Mouse (Mus musculus): ENCODE results near the gene Hoxb6.

The Hoxb6 gene

GRCm38 (mm10) chr11:96333241-96334001 lies 41.1 kb downstream of the Hoxb6 start:
- no peak for DNase-seq (ENCODE audit: low read depth, low spot score)

DNA sequence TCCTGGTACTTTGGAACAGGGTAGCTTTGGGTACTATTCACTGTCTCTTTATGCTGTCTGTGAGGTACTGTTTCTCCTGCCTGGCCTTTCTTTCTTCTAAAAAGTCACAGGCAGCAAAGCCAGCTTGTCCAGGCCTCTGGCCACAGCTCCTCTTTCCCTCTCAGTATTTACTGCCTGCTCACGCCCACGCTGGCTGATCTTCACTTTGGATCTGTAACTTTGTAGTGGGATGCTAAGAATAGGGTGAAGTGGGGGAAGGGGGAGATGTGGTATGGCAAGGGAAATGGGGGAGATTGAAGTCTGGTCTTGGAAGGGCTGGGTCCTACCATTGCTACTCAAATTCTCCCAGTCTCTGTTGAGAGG lies 41.7 kb downstream of the Hoxb6 start:
- no peak for DNase-seq (ENCODE audit: low read depth, low spot score)

GRCm38 (mm10) chr11:96334998-96335397 lies 42.7 kb downstream of the Hoxb6 start:
- no peak for DNase-seq (ENCODE audit: low read depth, low spot score)

DNA sequence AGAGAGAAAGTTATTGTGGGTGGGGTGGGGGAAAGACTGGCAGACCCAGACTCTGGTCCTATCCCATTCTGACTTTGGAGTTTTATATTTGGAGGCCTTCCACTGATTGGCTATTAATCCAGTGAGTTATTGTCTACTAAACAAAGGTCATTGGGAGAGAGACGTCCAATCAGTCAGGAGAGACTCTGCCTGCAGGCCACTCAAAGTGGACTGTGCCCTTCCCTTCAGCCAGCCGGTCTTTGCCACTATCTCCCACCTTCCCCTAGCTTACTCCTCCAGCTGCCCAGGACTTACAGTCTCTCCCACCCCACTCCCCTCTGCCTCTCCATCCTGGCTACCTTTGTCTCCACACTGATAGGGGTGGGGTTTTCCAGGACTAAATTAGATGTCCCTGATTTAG lies 44.3 kb downstream of the Hoxb6 start:
- no peak for DNase-seq (ENCODE audit: low read depth, low spot score)

GRCm38 (mm10) chr11:96337026-96337425 lies 44.8 kb downstream of the Hoxb6 start:
- DNase-seq (ENCODE audit: low read depth, low spot score): no peak

DNA sequence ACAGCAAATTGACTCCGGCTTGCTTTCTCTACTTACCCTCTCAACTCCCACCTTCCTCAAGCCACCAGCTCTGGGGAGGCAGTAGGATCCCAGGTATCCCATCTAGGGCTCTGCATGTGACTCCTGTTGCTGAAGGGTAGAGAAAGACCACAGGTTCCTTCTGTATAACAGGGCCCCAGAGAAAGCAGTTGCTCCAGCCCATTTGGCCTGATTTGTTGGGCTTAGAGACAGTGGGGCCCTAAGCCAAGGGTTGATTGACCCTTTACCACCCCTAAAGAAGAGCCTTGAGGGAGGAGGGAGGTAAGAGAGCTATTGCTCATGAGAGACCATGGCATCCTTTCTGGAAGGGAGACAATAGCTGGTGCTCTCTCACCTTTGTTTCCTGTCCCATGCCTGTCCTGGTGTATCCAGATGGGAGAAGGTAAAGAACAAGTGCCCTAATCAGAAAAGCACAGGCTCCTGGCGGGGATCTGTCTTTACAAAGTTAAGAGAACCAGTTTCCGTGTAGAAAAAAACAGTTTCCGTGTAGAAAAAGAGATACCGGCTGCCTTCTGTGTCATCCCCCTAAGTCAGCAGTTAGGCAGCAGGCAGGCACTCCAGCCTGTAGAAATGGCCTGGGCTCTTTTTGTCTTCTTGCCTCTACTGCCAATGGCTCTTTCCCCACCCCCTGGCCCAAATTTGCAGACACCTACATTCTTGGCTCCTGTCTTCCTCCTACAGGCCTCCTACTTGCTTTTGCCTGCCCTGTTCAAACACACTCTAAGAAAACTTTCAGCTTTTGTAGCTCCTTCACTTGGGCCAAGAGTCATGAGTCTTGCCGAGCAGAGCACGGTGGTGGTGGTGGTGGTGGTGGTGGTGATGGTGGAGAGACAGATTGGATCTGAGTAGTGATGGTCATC lies 46.9 kb downstream of the Hoxb6 start:
- no peak for DNase-seq (ENCODE audit: low read depth, low spot score)

DNA sequence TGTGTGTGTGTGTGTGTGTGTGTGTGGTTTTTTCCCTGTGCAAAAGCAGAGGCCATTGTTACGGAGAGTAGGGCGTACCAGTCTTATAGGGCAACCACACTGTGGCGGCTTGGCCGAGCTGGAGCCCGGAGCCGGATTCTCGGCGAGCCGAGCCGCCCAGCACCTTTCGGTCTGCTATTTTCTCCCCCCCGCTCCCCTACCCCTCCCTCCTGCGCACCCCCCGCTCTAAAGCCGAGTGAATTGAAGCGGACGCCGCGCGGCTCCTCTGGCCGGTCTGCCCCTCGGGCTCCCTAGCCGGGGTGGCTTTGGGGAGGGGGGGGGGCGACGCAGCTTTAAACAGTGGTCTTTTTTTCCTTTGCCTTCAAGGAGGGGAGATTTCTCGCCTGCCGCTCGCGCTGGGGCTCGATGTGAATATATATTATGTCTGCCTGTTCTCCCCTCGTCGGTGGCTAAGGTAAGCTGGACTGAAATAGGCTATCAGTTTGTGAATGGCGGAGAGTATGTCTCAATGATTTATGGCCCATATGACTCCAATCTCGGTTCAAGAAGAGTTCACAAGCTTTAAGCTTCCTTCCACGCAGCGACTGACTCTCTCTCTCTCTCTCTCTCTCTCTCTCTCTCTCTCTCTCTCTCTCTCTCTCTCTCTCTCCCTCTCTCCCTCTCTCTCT lies 48.6 kb downstream of the Hoxb6 start:
- no peak for DNase-seq (ENCODE audit: low read depth, low spot score)

GRCm38 (mm10) chr11:96341701-96342575 lies 49.7 kb downstream of the Hoxb6 start:
- no peak for DNase-seq (ENCODE audit: low read depth, low spot score)

DNA sequence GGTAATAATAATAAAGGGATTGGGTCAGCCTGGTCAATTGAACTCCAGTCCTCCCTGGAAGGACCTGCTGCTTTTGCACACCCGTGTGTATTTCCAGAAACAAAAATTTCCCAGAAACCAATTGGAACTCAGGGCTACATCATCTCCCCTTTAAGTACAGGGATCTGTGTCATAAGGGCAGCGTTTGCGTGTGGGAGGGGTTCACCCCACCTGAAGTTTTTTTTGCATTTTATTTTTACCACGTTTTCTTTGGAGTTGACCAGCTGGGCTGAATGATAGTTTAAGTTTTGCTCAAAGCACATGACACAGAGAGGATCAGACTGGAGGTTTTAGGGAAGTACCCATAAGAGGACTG lies 50.3 kb downstream of the Hoxb6 start:
- DNase-seq (ENCODE audit: low read depth, low spot score): no peak

DNA sequence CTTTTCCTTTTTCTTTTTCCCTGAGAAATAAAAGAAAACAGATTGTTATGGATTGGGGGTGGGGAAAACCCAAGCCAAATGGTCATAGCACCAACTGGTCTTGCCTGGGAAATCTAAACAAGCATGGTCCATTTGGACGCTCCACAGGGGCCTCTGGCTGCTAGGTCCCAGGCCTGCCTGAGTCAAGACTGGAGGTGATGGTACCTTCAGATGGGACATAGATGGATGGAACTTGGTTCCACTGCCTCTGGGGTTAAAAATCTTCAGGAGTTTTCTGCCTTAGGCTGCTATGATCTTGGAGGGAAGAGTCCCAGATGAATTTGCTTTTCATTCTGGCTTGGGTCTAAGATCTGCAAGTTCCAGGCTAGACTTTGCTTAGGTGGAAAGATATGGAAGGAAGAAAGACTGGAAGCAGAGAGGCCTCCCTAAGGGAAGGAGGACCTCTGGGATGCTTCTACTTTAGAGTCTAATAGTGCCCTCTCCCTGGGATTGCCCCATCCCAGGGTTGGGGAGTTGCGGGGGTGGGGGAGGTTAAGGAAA lies 51.0 kb downstream of the Hoxb6 start:
- DNase-seq (ENCODE audit: low read depth, low spot score): no peak

DNA sequence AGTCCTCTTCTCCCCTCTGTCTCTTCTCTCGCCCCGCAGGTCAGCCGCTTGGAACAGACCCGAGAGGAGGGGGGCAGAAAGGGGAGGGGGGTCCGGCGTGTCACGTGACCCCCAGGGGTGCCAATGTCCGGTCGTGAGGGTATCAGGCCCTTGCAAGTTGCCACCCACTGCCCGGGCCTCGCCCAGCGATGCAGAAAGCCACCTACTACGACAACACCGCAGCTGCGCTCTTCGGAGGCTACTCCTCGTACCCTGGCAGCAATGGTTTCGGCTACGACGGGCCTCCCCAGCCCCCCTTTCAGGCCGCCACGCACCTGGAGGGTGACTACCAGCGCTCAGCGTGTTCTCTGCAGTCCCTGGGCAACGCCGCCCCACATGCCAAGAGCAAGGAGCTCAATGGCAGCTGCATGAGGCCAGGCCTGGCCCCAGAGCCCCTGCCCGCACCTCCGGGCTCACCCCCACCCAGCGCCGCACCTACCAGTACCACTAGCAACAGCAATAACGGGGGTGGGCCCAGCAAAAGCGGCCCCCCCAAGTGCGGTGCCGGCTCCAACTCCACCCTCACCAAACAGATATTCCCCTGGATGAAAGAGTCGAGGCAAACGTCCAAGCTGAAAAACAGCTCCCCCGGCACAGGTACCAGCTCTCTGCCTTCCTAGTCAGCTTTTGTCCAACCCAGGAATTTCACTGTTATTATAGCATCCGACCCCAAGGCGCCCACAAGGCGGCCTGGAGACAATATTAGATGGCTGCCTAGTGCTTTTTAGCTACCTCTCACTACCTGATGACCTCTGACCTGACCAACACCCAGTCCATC lies 52.0 kb downstream of the Hoxb6 start:
- no peak for DNase-seq (ENCODE audit: low read depth, low spot score)

DNA sequence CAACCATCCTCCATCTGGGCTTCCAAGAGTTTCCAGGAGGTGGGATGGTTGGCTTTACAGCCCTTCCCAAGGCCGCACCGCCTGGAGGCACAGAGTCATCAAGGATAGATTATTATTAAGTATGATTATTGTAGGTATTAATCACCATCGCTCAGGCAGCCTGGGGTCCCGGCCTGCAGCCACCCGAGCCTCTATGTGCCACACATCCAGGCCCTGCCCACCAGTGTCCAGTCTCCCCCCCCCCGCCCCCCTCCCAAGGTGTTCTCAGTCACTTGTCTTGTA lies 52.5 kb downstream of the Hoxb6 start:
- DNase-seq (ENCODE audit: low read depth, low spot score): no peak

DNA sequence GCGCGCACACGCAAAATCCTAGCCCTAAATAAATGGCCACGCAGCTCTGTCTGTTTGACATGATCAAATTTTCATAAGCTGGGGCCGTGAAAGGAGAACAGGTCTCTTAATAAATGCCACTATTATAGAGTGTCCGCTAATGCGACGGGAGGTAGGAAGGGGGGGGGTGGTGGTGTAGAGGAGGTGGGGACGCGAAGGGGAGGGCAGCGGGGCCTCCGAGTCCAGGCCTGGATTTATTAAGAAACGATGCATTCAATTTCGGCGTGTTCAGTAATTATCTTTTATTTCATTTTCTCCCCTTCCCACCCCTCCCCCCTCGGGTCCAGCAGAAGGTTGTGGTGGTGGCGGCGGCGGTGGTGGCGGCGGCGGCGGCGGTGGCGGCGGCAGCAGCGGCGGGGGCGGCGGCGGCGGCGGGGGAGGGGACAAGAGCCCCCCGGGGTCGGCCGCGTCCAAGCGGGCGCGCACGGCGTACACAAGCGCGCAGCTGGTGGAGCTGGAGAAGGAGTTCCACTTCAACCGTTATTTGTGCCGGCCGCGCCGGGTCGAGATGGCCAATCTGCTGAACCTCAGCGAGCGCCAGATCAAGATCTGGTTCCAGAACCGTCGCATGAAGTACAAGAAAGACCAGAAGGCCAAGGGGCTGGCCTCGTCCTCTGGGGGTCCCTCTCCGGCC lies 53.1 kb downstream of the Hoxb6 start:
- no peak for DNase-seq (ENCODE audit: low read depth, low spot score)

- no peak for DNase-seq (ENCODE audit: low read depth, low spot score)
Measured at GRCm38 (mm10) chr11:96345893-96346806, 53.9 kb downstream of the Hoxb6 start.

GRCm38 (mm10) chr11:96346916-96347520 lies 54.7 kb downstream of the Hoxb6 start:
- DNase-seq (ENCODE audit: low read depth, low spot score): no peak

DNA sequence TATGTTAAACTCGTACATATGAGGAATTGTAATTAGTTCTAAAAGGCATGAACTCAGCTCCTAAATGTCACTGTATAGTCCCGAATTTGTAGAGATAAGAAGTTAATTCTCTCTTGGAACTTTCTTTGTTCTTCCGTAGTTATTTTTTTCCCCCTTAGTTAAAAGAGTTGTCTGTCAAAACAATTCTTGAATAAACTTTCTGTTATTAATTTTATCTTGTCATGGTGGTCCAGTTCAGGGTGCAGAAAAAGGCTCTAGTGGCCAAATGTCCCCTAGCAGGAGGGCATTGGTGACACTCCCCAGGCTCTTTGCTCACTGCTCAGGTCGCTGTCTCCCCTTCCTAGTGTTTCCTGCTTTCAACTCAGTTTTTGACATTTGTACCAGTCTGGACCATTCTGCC lies 55.4 kb downstream of the Hoxb6 start:
- no peak for DNase-seq (ENCODE audit: low read depth, low spot score)

GRCm38 (mm10) chr11:96348141-96348928 lies 56.1 kb downstream of the Hoxb6 start:
- no peak for DNase-seq (ENCODE audit: low read depth, low spot score)

DNA sequence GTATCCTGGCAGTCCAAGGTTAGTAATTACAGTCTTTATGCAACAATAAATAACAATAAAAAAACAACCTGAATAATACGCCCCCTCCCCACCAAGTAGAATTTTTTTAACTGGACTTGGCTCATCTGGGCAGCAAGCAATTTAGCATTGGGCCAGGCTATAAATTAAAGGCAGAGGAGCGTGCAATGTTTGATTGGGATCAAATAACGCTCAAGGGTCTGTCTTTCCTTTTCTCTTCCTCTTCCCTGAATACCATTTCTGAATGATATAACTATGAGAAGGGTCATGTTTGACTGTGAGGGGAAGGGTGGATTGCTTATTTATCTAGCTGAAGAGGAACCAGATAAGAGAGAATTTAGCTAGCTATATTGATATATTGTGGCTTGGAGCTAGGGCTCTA lies 56.7 kb downstream of the Hoxb6 start:
- no peak for DNase-seq (ENCODE audit: low read depth, low spot score)
